Comparison of ENCODE assay signal across 25 mouse cellular contexts in the genomic region with DNA sequence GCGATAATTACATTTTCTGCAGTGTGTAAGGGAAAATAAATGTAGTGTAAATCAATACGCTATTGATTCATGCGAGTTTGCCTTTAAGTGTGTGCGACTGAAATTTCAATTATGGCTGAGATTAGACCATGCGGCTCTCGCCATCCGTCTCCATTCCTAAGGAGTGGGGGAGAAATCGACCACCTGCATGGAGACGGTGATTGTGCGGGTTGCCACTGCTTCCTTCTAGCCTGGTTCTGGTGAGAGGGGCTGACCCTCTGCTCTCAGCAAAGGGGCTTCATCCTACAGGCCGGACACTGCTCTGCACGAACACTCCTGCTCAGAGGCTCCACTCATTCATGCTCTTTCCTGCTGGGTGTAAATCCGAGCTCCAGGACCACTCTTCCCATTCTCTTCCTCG. TPM values are rescaled to one million over a fixed set of nuclear protein-coding genes. Genes with fewer than 3 reads are reported as not detected.
DNase-seq lines count a peak whose midpoint lies in the region; ATAC-seq and TF ChIP-seq lines count a peak whose summit lies in the region.
"Had no signal": no experiment of that assay in that cellular context is flagged by ENCODE, and none has a peak within 500 bp of the region (broad histone marks: within the 10 kb centered on the region; RNA-seq: fewer than 3 reads in every experiment).

No protein-coding gene starts in this region.

- DNase-seq in neural tube, embryonic 11.5 days (ENCODE audit: low spot score), result peak; percentile 13
- no peak for DNase-seq in neural tube, embryonic 10.5 days (ENCODE audit: extremely low spot score, low spot score)
- DNase-seq in midbrain, postnatal 0 days (ENCODE audit: low spot score), result no peak
- DNase-seq in gastrocnemius, postnatal 25 days, result no peak
- DNase-seq in thymus, postnatal 0 days (ENCODE audit: low spot score), result no peak
- no peak for DNase-seq in spleen, postnatal 10 days (ENCODE audit: low spot score in 2 of 2)
- DNase-seq: adrenal gland, adult 8-10 months; cerebellum, adult 9-11 months; gastrocnemius, adult 2 months; kidney, adult 8-10 months; kidney, postnatal 36 days; lung, adult 2 months; right cerebral cortex, postnatal 14 days; spleen, adult 18-20 months had no signal

- no peaks in the 10 kb centered on the region for H3K36me3 ChIP-seq in neural tube, embryonic 11.5 days (ENCODE audit: control insufficient read depth, insufficient read depth, low read length)
- no peaks in the 10 kb centered on the region for H3K36me3 ChIP-seq in hindbrain, embryonic 16.5 days (ENCODE audit: control insufficient read depth, insufficient read depth, low read length)
- no peaks in the 10 kb centered on the region for H3K36me3 ChIP-seq in midbrain, postnatal 0 days (ENCODE audit: insufficient read depth, low read length)
- H3K36me3 ChIP-seq: heart, embryonic 13.5 days; liver, embryonic 12.5 days had no signal

- no peak overlapping the region for H3K4me3 ChIP-seq in neural tube, embryonic 11.5 days (ENCODE audit: low read depth, low read length)
- no peak overlapping the region for H3K4me3 ChIP-seq in hindbrain, embryonic 16.5 days (ENCODE audit: low read length)
- no peak overlapping the region for H3K4me3 ChIP-seq in midbrain, postnatal 0 days (ENCODE audit: low read depth, low read length)
- H3K4me3 ChIP-seq: gastrocnemius, adult 2 months; heart, embryonic 13.5 days; liver, embryonic 12.5 days; megakaryocyte, embryonic 14.5 days had no signal

- H3K4me1 ChIP-seq in neural tube, embryonic 11.5 days (ENCODE audit: control insufficient read depth, insufficient read depth, low read length), result no peaks in the 10 kb centered on the region
- peaks cover 4% of the 10 kb centered on the region for H3K4me1 ChIP-seq in hindbrain, embryonic 16.5 days (ENCODE audit: control insufficient read depth, insufficient read depth, low read depth, low read length)
- no peaks in the 10 kb centered on the region for H3K4me1 ChIP-seq in midbrain, postnatal 0 days (ENCODE audit: insufficient read depth, low read length)
- H3K4me1 ChIP-seq: heart, embryonic 13.5 days; liver, embryonic 12.5 days; megakaryocyte, embryonic 14.5 days had no signal

- H3K27me3 ChIP-seq in neural tube, embryonic 11.5 days (ENCODE audit: control insufficient read depth, insufficient read depth, low read length), result no peaks in the 10 kb centered on the region
- no peaks in the 10 kb centered on the region for H3K27me3 ChIP-seq in hindbrain, embryonic 16.5 days (replicated peaks; ENCODE audit: control insufficient read depth, insufficient read depth, low read length)
- no peaks in the 10 kb centered on the region for H3K27me3 ChIP-seq in midbrain, postnatal 0 days (ENCODE audit: insufficient read depth, low read length)
- H3K27me3 ChIP-seq: liver, embryonic 12.5 days; megakaryocyte, embryonic 14.5 days; Patski had no signal

- no peak for TF ChIP-seq CTCF in midbrain, postnatal 0 days (IDR thresholded peaks at IDR 0.05)

- H3K9ac ChIP-seq in neural tube, embryonic 11.5 days (ENCODE audit: low read length), result no peak overlapping the region
- peak overlapping the region; percentile 43; the same call in 1 of the 2 replicates for H3K9ac ChIP-seq in hindbrain, embryonic 16.5 days (ENCODE audit: low read depth, low read length)
- no peak overlapping the region for H3K9ac ChIP-seq in midbrain, postnatal 0 days (replicated peaks; ENCODE audit: low read length, poor library complexity, severe bottlenecking)
- H3K9ac ChIP-seq: heart, embryonic 13.5 days; liver, embryonic 12.5 days had no signal

- H3K27ac ChIP-seq in neural tube, embryonic 11.5 days (ENCODE audit: low read depth, low read length), result no peak overlapping the region
- no peak overlapping the region for H3K27ac ChIP-seq in hindbrain, embryonic 16.5 days (ENCODE audit: low read depth, low read length)
- no peak overlapping the region for H3K27ac ChIP-seq in midbrain, postnatal 0 days (ENCODE audit: low read depth, low read length)
- H3K27ac ChIP-seq: gastrocnemius, adult 2 months; heart, embryonic 13.5 days; liver, embryonic 12.5 days had no signal

- ATAC-seq in neural tube, embryonic 11.5 days (ENCODE audit: insufficient read depth, low FRiP score, low TSS enrichment), result no peak
- peak; percentile 64; the same call in 1 of the 2 replicates for ATAC-seq in hindbrain, embryonic 16.5 days
- ATAC-seq in midbrain, postnatal 0 days (ENCODE audit: low FRiP score), result 0 out of 2 replicates have a peak, but pooled peaks have one; percentile 38
- ATAC-seq: liver, embryonic 12.5 days; Patski had no signal

- no peak overlapping the region for H3K4me2 ChIP-seq in neural tube, embryonic 11.5 days (ENCODE audit: low read depth)
- no peak overlapping the region for H3K4me2 ChIP-seq in hindbrain, embryonic 16.5 days (ENCODE audit: low read length)
- no peak overlapping the region for H3K4me2 ChIP-seq in midbrain, postnatal 0 days (ENCODE audit: low read depth, low read length, poor library complexity, severe bottlenecking)
- H3K4me2 ChIP-seq: heart, embryonic 13.5 days; liver, embryonic 12.5 days had no signal

- no peaks in the 10 kb centered on the region for H3K9me3 ChIP-seq in neural tube, embryonic 11.5 days (ENCODE audit: control insufficient read depth, low read length)
- no peaks in the 10 kb centered on the region for H3K9me3 ChIP-seq in hindbrain, embryonic 16.5 days (ENCODE audit: control insufficient read depth, low read length)
- H3K9me3 ChIP-seq in midbrain, postnatal 0 days (ENCODE audit: low read length), result no peaks in the 10 kb centered on the region
- H3K9me3 ChIP-seq: heart, embryonic 13.5 days; liver, embryonic 12.5 days; megakaryocyte, embryonic 14.5 days had no signal

- 77% methylated on average over 14 of the region's 14 CpGs for WGBS in neural tube, embryonic 11.5 days
- 57% methylated on average over 14 of the region's 14 CpGs for WGBS in hindbrain, embryonic 16.5 days
- 62% methylated on average over 14 of the region's 14 CpGs for WGBS in midbrain, postnatal 0 days

RNA-seq across cellular contexts. Expression of gene Capn13, which starts 58.0 kb away (rescaled TPM):
- polyA plus RNA-seq in neural tube, embryonic 11.5 days (2014; fragmentation: Nextera tagmentation; extraction: Ambion mirVana), result 0.15 and 0.18 TPM in 2 replicates
- polyA plus RNA-seq in hindbrain, embryonic 16.5 days (2015; fragmentation: Nextera tagmentation; extraction: Ambion mirVana), result 0.10 and 0.11 TPM in 2 replicates
- not detected in 2 replicates for total RNA-seq in midbrain, postnatal 0 days (2014; rRNA removed)
- polyA plus RNA-seq in midbrain, postnatal 0 days (2015; fragmentation: Nextera tagmentation; extraction: Ambion mirVana), result 0.09 TPM in 1 of 2 replicates, not detected in the other
- not detected for total RNA-seq in gastrocnemius, postnatal 25 days (2021)
- polyA plus RNA-seq in thymus, postnatal 0 days (2015; fragmentation: Nextera tagmentation; extraction: Ambion mirVana), result 0.15 and 0.29 TPM in 2 replicates
- total RNA-seq: adrenal gland, adult 8-10 months; ES-E14; gastrocnemius, adult 2 months; granulocyte monocyte progenitor cell, adult 5-6 weeks; heart, postnatal 25 days; left cerebral cortex, adult 8-10 months had no signal
- polyA plus RNA-seq: forebrain, embryonic 11.5 days; heart, embryonic 13.5 days; limb, embryonic 11.5 days; liver, embryonic 12.5 days; Patski had no signal
